Mouse (Mus musculus) kidney, embryonic 15.5 days (tissue): ENCODE measurements around the gene Vmn1r55. TPM values are rescaled to one million over a fixed set of nuclear protein-coding genes. Genes with fewer than 3 reads are reported as not detected.
"Not testable (repeated sequence)": the region's sequence is repeated elsewhere in the genome, so short reads cannot be mapped to it uniquely, and the experiment has no call there.

Experiments used
- ATAC-seq: fragments of 200-750 bp; cut with Nextera tagmentation; replicated peaks from 2 replicates; pipeline ENCODE4 v1.8.0; 2017; ENCODE audit warnings: moderate TSS enrichment; ENCODE audit not compliant: low FRiP score
- H3K27ac ChIP-seq: fragments of 300-500 bp; sonication (generic); 2 replicates; pipeline ENCODE4 v1.5.1; 2015; ENCODE audit warnings: mild to moderate bottlenecking, inconsistent platforms
- H3K27me3 ChIP-seq: fragments of 300-500 bp; sonication (generic); 2 replicates; pipeline ENCODE4 v1.6.1; 2015; ENCODE audit warnings: inconsistent platforms
- H3K36me3 ChIP-seq: fragments of 300-500 bp; sonication (generic); 2 replicates; pipeline ENCODE4 v1.6.1; 2015; ENCODE audit warnings: inconsistent platforms
- H3K4me1 ChIP-seq: fragments of 300-500 bp; sonication (generic); 2 replicates; pipeline ENCODE4 v1.6.1; 2015; ENCODE audit warnings: inconsistent platforms
- H3K4me2 ChIP-seq: fragments of 300-500 bp; sonication (generic); 2 replicates; pipeline ENCODE4 v1.6.1; 2015; ENCODE audit warnings: moderate library complexity, mild to moderate bottlenecking, inconsistent platforms
- H3K4me3 ChIP-seq: fragments of 300-500 bp; sonication (generic); replicated peaks from 2 replicates; pipeline ENCODE4 v1.5.1; 2015; ENCODE audit warnings: mild to moderate bottlenecking, inconsistent platforms
- H3K9ac ChIP-seq: fragments of 300-500 bp; sonication (generic); 2 replicates; pipeline ENCODE4 v1.6.1; 2015; ENCODE audit warnings: mild to moderate bottlenecking, inconsistent platforms
- H3K9me3 ChIP-seq: fragments of 300-500 bp; sonication (generic); replicated peaks from 2 replicates; pipeline ENCODE4 v1.6.1; 2016; ENCODE audit warnings: inconsistent platforms
- WGBS: fragments of 180-500 bp; shearing (Covaris S2); methylation state at CpG from one replicate; pipeline ENCODE4 v1.1.7; 2015; ENCODE audit warnings: mixed read lengths; 5-methylcytosine and 5-hydroxymethylcytosine counted together
- microRNA-seq: library from miRNA; unstranded; fragments of <30 nt; microRNA quantifications from one replicate; pipeline ENCODE4, GENCODE M21; 2016
- polyA plus RNA-seq: library from polyadenylated mRNA; unstranded; fragments of >200 nt; fragmentation: Nextera tagmentation; extraction: Ambion mirVana; gene quantifications from 2 replicates; pipeline ENCODE4 v1.2.1, GENCODE M21; 2015

The Vmn1r55 gene
- polyA plus RNA-seq, 1 experiment from 2014 or later, result not detected

DNA sequence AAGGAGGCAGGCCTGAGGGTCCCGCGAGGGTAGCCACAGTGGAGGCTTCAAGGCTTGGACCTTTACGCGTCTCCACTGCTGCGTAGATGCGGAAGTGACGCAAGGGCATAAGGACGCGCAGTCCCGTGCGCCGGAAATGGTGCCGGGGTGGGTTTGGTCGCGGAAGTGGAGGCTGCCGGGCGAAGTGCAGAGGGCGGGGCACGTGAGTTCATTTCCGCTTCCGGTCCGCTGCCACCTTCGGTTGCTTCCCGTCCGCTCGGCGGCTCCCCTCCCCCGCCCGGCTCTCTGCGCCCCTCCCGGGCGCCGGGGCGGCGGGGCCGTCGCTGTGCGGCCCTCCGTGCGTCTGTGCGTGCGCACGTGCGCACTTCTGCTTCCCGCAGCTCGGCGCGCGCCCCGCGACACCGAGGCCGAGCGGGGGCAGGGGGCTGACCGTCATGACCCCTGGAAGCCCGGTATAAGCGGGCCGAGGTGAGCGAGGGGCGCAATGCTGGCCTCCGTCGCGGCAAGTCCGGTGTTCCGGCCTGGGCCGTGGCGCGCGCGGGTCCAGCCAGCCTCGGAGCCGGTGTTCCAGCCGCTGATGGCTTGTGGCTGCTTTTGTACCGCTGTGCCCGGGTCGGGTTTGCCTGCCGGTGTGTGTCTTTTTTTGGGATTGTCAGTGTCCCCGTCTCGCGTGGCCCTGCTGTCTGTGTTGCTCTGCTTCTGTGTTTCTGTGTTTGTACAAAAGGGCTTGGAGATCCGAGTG is 69.3 kb downstream of the Vmn1r55 start, which contains the start of gene Epn1:
Epn1 (plus strand) TSS at position 226 of the 742 bp plus-strand sequence.
- Histone ChIP-seq H3K9ac (peak within 1 kb of the TSS; percentile 98), H3K36me3 (peaks cover 68% of the 10 kb centered on the region), H3K4me1 (peaks cover 24% of the 10 kb centered on the region), H3K4me2 (peak within 1 kb of the TSS; percentile 76), H3K9me3 (no peaks in the 10 kb centered on the region), H3K27ac (peak within 1 kb of the TSS; percentile 96), H3K4me3 (peak within 1 kb of the TSS; percentile 99), H3K27me3 (no peaks in the 10 kb centered on the region)
- ATAC-seq, result peak; percentile 97
- under 1% methylated on average over 78 of the region's 81 CpGs for WGBS

- peak; percentile 28 for ATAC-seq
- 42% methylated on average over 9 of the region's 13 CpGs for WGBS
Measured at GRCm38 (mm10) chr7:5079365-5080009, 70.0 kb downstream of the Vmn1r55 start.

More at GRCm38 (mm10) chr7:5079365-5080009, 70.0 kb downstream of the Vmn1r55 start:
- Histone ChIP-seq H3K36me3 (peaks cover 68% of the 10 kb centered on the region), H3K4me3 (peak overlapping the region; percentile 99), H3K27ac (peak overlapping the region; percentile 96), H3K4me1 (peaks cover 24% of the 10 kb centered on the region), H3K9ac (peak overlapping the region; percentile 98; the same call in 1 of the 2 replicates), H3K4me2 (peak overlapping the region; percentile 76)
- H3K9me3 ChIP-seq, H3K27me3 ChIP-seq: not testable (repeated sequence)

Small RNA genes lying within 50 kb of the gene (microRNA-seq; reads per million reads assigned to microRNA genes)
- gene Gm26217, result not detected

Other genes starting within 250 kb of the Vmn1r55 start
- gene Gm36210, start 243.2 kb downstream of the Vmn1r55 start, polyA plus RNA-seq, result not detected in 2 replicates
- gene Zfp628, start 234.5 kb downstream of the Vmn1r55 start, polyA plus RNA-seq, result 4.0 and 4.1 TPM in 2 replicates
- gene Nat14, start 227.6 kb downstream of the Vmn1r55 start, polyA plus RNA-seq, result 4.2 and 5.3 TPM in 2 replicates
- 1.9 and 2.7 TPM in 2 replicates for gene Ssc5d, start 223.9 kb downstream of the Vmn1r55 start, polyA plus RNA-seq
- gene Sbk2, start 185.3 kb downstream of the Vmn1r55 start, polyA plus RNA-seq, result 0.19 and 0.27 TPM in 2 replicates
- not detected in 2 replicates for gene Sbk3, start 178.5 kb downstream of the Vmn1r55 start, polyA plus RNA-seq
- gene Zfp579, start 153.5 kb downstream of the Vmn1r55 start, polyA plus RNA-seq, result 36.7 and 39.9 TPM in 2 replicates
- 10.4 and 12.7 TPM in 2 replicates for gene Zfp524, start 135.3 kb downstream of the Vmn1r55 start, polyA plus RNA-seq
- 46.5 and 53.1 TPM in 2 replicates for gene Fiz1, start 135.0 kb downstream of the Vmn1r55 start, polyA plus RNA-seq
- gene Gm44973, start 134.2 kb downstream of the Vmn1r55 start, polyA plus RNA-seq, result 1.6 and 2.5 TPM in 2 replicates
- gene Zfp865, start 129.3 kb downstream of the Vmn1r55 start, polyA plus RNA-seq, result 7.2 and 7.6 TPM in 2 replicates
- gene Ccdc106, start 129.1 kb downstream of the Vmn1r55 start, polyA plus RNA-seq, result 24.9 and 27.0 TPM in 2 replicates
- gene 4632433K11Rik, start 115.6 kb downstream of the Vmn1r55 start, polyA plus RNA-seq, result not detected in 2 replicates
- 6.3 and 6.4 TPM in 2 replicates for gene Zfp784, start 111.2 kb downstream of the Vmn1r55 start, polyA plus RNA-seq
- gene Zfp580, start 98.1 kb downstream of the Vmn1r55 start, polyA plus RNA-seq, result 36.2 and 41.0 TPM in 2 replicates
- 145 and 152 TPM in 2 replicates for gene U2af2, start 87.5 kb downstream of the Vmn1r55 start, polyA plus RNA-seq
- 55.5 and 62.2 TPM in 2 replicates for gene Epn1, start 69.4 kb downstream of the Vmn1r55 start, polyA plus RNA-seq
- not detected in 2 replicates for gene Rfpl4, start 32.7 kb downstream of the Vmn1r55 start, polyA plus RNA-seq
- gene Rasl2-9, start 23.7 kb downstream of the Vmn1r55 start, polyA plus RNA-seq, result 0.54 TPM in 1 of 2 replicates, not detected in the other
- gene Vmn1r56, start 47.1 kb upstream of the Vmn1r55 start, polyA plus RNA-seq, result not detected in 2 replicates
- gene Vmn1r57, start 68.8 kb upstream of the Vmn1r55 start, polyA plus RNA-seq, result not detected in 2 replicates
- not detected in 2 replicates for gene Gm5065, start 200.9 kb upstream of the Vmn1r55 start, polyA plus RNA-seq
- not detected in 2 replicates for gene Nlrp2, start 201.4 kb upstream of the Vmn1r55 start, polyA plus RNA-seq